Mouse (Mus musculus) midbrain, embryonic 10.5 days (tissue): Measurements from ENCODE around the gene Casp1. TPM values are rescaled to one million over a fixed set of nuclear protein-coding genes. Genes with fewer than 3 reads are reported as not detected.

Experiments used
- DNase-seq: peaks from one replicate; pipeline ENCODE4 v3.0.0-alpha.2; 2017; ENCODE audit warnings: low spot score
- H3K27ac ChIP-seq: fragments of 300-500 bp; sonication (generic); replicated peaks from 2 replicates; pipeline ENCODE4 v1.5.1; 2016; ENCODE audit warnings: mild to moderate bottlenecking
- H3K27me3 ChIP-seq: fragments of 300-500 bp; sonication (generic); 2 replicates; pipeline ENCODE4 v1.6.1; 2016; ENCODE audit warnings: low read depth, mild to moderate bottlenecking; ENCODE audit not compliant: poor library complexity, severe bottlenecking
- H3K36me3 ChIP-seq: fragments of 300-500 bp; sonication (generic); 2 replicates; pipeline ENCODE4 v1.6.1; 2016; ENCODE audit warnings: mild to moderate bottlenecking, moderate library complexity
- H3K4me1 ChIP-seq: fragments of 300-500 bp; sonication (generic); 2 replicates; pipeline ENCODE4 v1.6.1; 2016
- H3K4me3 ChIP-seq: fragments of 300-500 bp; sonication (generic); 2 replicates; pipeline ENCODE4 v1.5.1; 2016; ENCODE audit warnings: mild to moderate bottlenecking, moderate library complexity
- H3K9me3 ChIP-seq: fragments of 300-500 bp; sonication (generic); replicated peaks from 2 replicates; pipeline ENCODE4 v1.6.1; 2016; ENCODE audit warnings: mild to moderate bottlenecking
- WGBS: fragments of 180-500 bp; shearing (Covaris S2); methylation state at CpG from one replicate; pipeline ENCODE4 v1.1.7; 2016; 5-methylcytosine and 5-hydroxymethylcytosine counted together
- polyA plus RNA-seq: library from polyadenylated mRNA; unstranded; fragments of >200 nt; fragmentation: Nextera tagmentation; extraction: Ambion mirVana; gene quantifications from 2 replicates; pipeline ENCODE4 v1.2.1, GENCODE M21; 2016

The Casp1 gene
- polyA plus RNA-seq: 0.63 and 0.98 TPM in 2 replicates

DNA sequence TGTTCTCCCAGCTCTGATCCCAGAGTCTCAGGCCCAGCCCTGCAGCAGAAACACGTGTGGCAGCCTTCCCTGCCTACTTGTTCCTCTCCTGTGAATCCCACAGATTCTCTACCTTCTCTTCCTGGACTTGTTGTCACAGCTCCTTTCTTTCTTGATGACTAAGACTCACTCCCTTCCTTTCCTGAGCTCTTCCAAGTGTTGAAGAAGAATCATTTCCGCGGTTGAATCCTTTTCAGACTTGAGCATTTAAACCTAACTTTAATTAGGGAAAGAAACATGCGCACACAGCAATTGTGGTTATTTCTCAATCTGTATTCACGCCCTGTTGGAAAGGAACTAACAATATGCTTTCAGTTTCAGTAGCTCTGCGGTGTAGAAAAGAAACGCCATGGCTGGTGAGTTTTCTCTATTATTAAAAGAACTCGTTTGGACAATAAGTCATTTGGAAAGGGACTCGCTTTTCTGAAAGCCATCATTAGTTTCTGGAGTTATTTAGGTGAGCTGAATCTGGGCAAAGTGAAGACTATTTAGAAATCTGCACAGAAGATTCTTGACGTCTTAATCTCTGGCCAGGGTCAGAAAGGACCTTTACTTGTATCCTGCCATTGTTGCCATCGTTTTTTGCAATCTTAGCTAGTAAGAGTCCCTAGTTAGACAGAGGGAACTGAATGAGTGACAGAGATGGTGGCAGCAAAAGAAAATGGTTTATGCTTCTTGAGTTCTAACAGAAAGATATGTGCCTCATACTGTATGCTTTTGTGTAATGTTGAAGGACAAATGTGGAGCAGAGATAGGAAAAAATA is at the start of gene Casp1:
Gene Casp1, plus strand, starts transcription at position 189 of the 803 bp plus-strand sequence.
- Histone ChIP-seq H3K36me3 (no peaks in the 10 kb centered on the region), H3K9me3 (no peaks in the 10 kb centered on the region), H3K27me3 (no peaks in the 10 kb centered on the region), H3K4me1 (no peaks in the 10 kb centered on the region), H3K4me3 (no peak within 1 kb of the TSS), H3K27ac (no peak within 1 kb of the TSS)
- DNase-seq: no peak
- WGBS: 76% methylated on average over 11 of the region's 11 CpGs

DNA sequence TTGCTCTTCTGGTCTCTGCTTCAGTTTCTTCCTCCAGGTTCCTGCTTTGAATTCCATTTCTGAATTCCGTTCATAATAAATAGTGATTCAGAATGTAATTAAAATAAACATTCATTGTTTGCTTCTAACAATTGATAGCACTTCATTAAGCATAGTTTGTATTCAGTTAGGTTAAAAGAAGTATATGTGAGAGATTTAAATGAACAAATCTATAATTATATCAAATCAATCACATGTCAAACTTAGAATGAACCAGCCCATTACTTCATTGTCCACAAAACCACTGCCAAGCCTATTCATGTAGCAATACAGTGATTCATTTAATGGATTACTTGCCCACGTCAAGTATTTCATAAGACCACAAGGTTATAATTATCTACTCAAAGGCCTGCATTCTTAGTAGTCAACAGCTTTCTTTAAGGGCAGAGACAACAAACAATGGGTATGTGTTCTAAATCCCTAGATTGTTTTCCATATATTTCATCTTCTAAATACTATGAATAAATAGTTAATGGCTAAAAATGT is 34.3 kb upstream of the Casp1 start:
- no peak overlapping the region for H3K27ac ChIP-seq
- H3K36me3 ChIP-seq: no peaks in the 10 kb centered on the region
- no peak overlapping the region for H3K4me3 ChIP-seq
- no peaks in the 10 kb centered on the region for H3K9me3 ChIP-seq
- WGBS: 87% methylated on average over 2 of the region's 2 CpGs
- no peaks in the 10 kb centered on the region for H3K27me3 ChIP-seq
- H3K4me1 ChIP-seq: no peaks in the 10 kb centered on the region
- DNase-seq: no peak

DNA sequence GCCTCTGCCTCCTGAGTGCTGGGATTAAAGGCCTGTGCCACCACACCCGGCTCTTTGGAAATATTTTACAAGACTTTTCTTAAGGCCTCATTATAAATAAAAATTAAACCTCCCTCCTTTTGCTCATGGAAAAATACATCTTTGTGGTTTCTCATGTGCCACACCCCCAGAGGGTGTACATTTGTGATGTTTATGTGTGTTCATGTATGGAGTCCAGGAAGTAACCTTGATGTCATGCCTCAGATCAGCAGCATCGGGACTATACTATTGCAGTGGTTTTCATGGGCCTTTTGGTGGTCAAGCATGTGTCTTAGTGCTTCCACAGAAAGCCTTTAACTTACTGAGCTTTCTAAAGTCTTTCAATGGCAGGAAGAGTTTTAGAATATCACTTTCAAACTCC is 28.0 kb upstream of the Casp1 start:
- no peak for DNase-seq
- Histone ChIP-seq H3K4me1 (no peaks in the 10 kb centered on the region), H3K4me3 (no peak overlapping the region), H3K27me3 (no peaks in the 10 kb centered on the region), H3K36me3 (no peaks in the 10 kb centered on the region), H3K9me3 (no peaks in the 10 kb centered on the region), H3K27ac (no peak overlapping the region)
- WGBS: 90% methylated on average over 2 of the region's 2 CpGs

DNA sequence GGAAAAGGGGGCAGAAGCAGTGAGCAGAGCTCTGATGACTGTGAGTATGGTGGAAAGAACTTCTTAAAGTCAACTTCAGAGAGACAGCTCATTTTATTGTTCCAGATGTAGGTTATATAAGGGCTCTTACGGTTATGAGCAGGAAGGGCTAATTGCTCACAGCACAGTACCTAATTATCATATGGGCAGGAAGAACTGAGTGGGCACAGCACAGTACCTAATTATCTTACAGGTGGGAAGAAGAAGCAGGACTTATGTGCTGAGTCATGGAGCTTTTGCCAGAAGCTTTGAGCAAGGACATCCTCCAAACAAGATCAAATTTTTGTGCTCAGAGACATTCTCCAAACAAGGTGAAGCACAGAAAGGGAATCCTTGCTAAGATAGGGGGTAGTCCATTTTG is 27.4 kb upstream of the Casp1 start:
- DNase-seq: no peak
- Histone ChIP-seq H3K36me3 (no peaks in the 10 kb centered on the region), H3K27me3 (no peaks in the 10 kb centered on the region), H3K4me1 (no peaks in the 10 kb centered on the region), H3K4me3 (no peak overlapping the region), H3K27ac (no peak overlapping the region), H3K9me3 (no peaks in the 10 kb centered on the region)
- WGBS: 78% methylated on average over 1 of the region's 1 CpGs

DNA sequence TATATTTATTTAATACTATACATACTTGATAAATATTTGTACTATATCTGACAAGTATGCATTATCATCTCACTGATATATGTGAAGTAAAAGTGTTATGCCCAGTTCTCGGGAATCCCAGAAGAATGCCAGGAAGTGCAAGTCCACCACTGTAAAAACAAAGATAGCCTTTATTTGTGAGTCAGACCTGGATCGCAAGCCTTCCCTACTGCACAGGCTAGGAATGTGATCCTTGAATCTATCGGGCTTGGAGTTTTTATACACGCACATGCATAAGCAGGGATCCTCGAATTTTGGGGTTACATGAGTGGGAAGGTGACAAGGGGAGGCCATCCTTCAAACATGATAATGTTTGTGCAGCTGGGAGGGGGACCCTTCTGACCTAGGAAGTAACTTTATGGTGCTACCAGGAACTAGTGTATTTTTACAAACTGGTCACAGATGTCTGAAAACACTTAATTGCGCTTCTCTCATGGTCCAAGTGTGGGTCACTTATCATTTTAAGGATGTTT is 26.9 kb upstream of the Casp1 start:
- WGBS: 91% methylated on average over 6 of the region's 6 CpGs
- no peaks in the 10 kb centered on the region for H3K36me3 ChIP-seq
- H3K27ac ChIP-seq: no peak overlapping the region
- DNase-seq: no peak
- H3K9me3 ChIP-seq: no peaks in the 10 kb centered on the region
- no peaks in the 10 kb centered on the region for H3K27me3 ChIP-seq
- no peak overlapping the region for H3K4me3 ChIP-seq
- no peaks in the 10 kb centered on the region for H3K4me1 ChIP-seq

DNA sequence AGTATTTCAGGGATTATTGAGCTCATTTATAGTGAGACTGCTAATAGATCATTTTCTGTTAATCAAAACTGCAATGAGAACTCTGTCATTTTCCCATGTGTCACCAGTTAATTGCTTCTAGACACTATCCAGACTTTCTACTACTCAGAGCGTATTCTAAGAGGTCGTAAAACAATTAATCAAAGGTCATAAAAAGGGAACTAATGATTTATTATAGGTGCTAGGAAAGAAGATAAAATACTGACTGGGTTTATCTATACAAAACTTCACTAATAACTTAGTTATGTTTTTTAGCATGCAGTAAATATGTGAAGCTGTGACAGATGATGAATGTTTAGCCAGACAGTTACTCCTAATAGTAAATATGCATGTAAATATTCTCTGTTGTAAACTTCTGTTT is 12.2 kb upstream of the Casp1 start:
- H3K9me3 ChIP-seq: no peaks in the 10 kb centered on the region; the same call in 1 of the 2 replicates
- H3K4me3 ChIP-seq: no peak overlapping the region
- H3K4me1 ChIP-seq: no peaks in the 10 kb centered on the region
- H3K36me3 ChIP-seq: no peaks in the 10 kb centered on the region
- no peak overlapping the region for H3K27ac ChIP-seq
- no peaks in the 10 kb centered on the region for H3K27me3 ChIP-seq
- DNase-seq: no peak
- 93% methylated on average over 2 of the region's 2 CpGs for WGBS

DNA sequence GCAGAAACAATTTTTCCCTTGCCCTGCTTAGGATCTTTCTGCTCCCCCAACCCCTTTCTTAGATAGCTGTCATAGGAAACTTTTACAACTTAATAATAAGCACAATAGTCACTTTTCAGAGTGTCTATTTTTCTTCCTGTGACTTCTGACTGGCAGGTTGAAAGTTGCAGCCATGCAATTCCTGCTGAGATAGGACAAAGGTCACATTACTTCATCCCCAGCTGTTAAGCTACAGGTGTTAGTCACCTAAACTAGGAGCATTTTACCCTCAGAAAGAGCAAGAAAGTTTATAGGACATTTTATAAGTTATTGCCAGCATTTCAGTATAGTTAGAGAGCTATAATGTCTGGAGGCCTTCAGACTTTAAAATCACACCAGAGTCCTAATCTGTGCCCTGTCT is 11.7 kb upstream of the Casp1 start:
- H3K4me3 ChIP-seq: no peak overlapping the region
- no peak for DNase-seq
- H3K9me3 ChIP-seq: no peaks in the 10 kb centered on the region; the same call in 1 of the 2 replicates
- H3K27ac ChIP-seq: no peak overlapping the region
- H3K36me3 ChIP-seq: no peaks in the 10 kb centered on the region
- no peaks in the 10 kb centered on the region for H3K4me1 ChIP-seq
- H3K27me3 ChIP-seq: no peaks in the 10 kb centered on the region

DNA sequence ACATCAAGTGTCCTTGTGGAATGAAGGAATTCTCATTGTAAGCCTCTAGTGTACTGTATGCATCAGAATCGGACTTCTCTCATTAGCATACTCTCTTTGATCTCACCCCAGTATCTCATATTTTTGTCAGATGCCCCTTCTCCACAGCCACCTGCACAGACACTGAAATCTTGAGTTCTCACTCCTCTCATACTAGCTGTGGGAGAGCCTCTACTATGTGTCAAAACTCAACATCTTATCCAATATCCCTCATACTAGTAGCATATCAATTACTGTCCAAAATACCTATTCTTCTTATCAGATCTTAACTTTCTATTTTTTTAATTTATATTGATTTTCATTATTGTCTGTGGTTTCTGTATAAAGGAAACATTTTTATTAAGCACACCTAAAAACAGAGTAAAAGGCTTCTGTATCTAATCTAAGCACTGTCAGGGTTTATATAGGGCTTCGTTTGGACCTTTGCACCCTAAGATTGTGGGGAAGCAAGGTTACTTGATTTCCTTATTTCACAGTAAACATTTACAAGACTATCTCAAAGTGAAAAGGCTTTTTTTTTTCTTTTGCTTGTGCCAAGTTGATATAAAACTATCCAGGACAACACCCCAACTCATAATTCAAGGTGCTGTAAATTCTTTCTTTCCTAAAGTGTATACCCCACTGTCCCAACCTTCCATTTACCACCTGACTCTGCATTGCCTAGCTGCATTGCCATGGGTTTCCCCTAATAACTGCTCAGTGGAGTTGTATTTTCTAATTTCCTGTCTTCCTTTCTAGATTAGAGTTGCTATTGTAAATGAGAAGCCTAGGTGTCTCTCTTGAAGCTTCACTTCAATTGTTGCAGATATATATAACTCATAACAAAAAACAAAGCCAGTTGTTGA is 1.7 kb upstream of the Casp1 start:
- DNase-seq: no peak
- Histone ChIP-seq H3K4me3 (no peak overlapping the region), H3K4me1 (no peaks in the 10 kb centered on the region), H3K27me3 (no peaks in the 10 kb centered on the region), H3K27ac (no peak overlapping the region), H3K36me3 (no peaks in the 10 kb centered on the region), H3K9me3 (no peaks in the 10 kb centered on the region)
- 80% methylated on average over 2 of the region's 2 CpGs for WGBS

DNA sequence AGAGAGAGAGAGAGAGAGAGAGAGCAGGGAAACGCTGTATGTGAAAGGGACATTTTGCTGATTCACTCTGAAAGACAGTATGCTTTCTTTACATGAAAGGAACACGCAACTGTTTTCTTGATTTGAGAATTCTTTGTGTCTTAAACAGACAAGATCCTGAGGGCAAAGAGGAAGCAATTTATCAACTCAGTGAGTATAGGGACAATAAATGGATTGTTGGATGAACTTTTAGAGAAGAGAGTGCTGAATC is 740 bp downstream of the Casp1 start:
- 92% methylated on average over 2 of the region's 2 CpGs for WGBS
- DNase-seq: no peak
- Histone ChIP-seq H3K27me3 (no peaks in the 10 kb centered on the region), H3K27ac (no peak overlapping the region), H3K36me3 (no peaks in the 10 kb centered on the region), H3K4me3 (no peak overlapping the region), H3K9me3 (no peaks in the 10 kb centered on the region), H3K4me1 (no peaks in the 10 kb centered on the region)

DNA sequence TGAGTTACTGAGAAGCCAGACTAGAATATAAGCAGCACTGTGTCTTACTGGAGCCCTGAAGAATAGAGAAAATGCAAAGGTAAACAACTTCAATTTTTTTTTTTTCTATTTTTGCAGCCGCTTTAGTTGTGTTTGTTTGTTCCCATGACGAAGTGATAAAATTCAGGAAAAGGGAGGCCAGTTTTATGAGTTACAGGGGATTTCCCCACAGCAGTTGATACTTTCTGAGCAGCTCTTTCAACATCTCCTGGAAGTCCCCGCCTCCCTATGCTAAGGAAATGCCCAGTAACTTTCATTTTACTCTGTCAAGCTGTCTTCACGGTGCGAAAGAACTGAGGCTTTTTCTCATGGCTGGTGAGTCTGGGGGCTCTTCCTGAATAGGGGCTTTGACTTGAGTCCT is 10.2 kb downstream of the Casp1 start, which contains the start of gene Casp4:
Gene Casp4, plus strand, starts transcription at position 268 of the 400 bp plus-strand sequence.
- H3K36me3 ChIP-seq: no peaks in the 10 kb centered on the region
- WGBS: 83% methylated on average over 5 of the region's 5 CpGs
- H3K9me3 ChIP-seq: no peaks in the 10 kb centered on the region
- H3K27me3 ChIP-seq: no peaks in the 10 kb centered on the region
- H3K27ac ChIP-seq: no peak within 1 kb of the TSS
- H3K4me3 ChIP-seq: no peak within 1 kb of the TSS
- no peaks in the 10 kb centered on the region for H3K4me1 ChIP-seq
- DNase-seq: no peak

DNA sequence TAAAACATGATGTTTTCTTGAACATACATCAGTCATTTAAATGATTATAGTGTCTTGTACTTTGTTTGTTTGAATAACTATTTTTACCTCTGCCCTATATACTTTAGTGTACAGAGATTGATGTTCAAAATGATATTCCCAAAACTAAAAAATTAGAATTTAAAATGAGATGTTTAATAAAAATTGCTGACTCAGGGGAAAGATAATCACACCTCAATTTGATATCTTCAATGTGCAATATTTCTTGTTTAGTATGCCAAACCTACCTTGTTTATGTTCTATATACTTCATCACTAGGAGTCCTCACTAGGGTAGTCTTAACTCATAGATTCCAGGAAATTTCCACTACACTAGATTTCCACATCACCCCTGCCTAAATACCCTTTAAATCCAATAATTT is 11.8 kb downstream of the Casp1 start:
- no peaks in the 10 kb centered on the region for H3K36me3 ChIP-seq
- no peak overlapping the region for H3K4me3 ChIP-seq
- H3K27me3 ChIP-seq: no peaks in the 10 kb centered on the region
- H3K4me1 ChIP-seq: no peaks in the 10 kb centered on the region
- DNase-seq: no peak
- H3K27ac ChIP-seq: no peak overlapping the region
- no peaks in the 10 kb centered on the region for H3K9me3 ChIP-seq

DNA sequence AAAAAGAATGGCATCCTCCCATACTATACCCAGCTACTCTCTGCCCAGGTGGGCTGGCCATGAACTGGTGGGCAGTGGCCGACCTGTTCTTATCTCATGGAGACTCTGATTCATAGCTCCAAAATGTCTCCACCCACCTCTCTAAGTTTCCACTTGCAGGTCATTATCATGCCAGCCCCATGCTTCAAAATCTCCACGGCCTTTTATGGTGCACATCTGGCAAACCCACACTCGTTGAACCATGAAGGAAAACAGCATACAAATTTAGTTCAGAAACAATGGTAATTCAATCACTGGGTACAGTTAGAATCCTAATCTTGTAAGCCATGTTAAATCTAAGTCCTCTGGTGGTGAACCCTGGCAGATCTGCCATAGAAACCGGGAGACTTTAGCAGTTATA is 13.1 kb downstream of the Casp1 start:
- no peak overlapping the region for H3K27ac ChIP-seq
- no peaks in the 10 kb centered on the region for H3K27me3 ChIP-seq
- H3K4me1 ChIP-seq: no peaks in the 10 kb centered on the region
- H3K36me3 ChIP-seq: no peaks in the 10 kb centered on the region
- no peaks in the 10 kb centered on the region for H3K9me3 ChIP-seq
- no peak overlapping the region for H3K4me3 ChIP-seq
- 84% methylated on average over 4 of the region's 4 CpGs for WGBS
- no peak for DNase-seq

DNA sequence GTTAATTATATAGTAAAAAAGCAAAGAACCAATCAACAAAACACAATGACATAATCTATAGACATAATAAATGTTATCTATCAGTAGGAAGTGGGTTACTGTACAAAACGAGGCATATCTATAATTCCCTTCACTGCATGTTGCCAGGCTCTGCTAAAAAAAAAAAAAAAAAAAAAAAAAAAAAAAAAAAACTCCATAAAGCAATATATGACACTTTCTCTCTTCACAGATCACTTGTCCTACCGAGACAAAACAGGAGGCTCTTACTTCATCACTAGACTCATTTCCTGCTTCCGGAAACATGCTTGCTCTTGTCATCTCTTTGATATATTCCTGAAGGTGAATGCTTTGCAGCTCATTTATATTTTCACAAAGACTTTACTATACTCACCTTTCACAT is 29.9 kb downstream of the Casp1 start:
- no peak overlapping the region for H3K27ac ChIP-seq
- H3K4me3 ChIP-seq: no peak overlapping the region
- no peaks in the 10 kb centered on the region for H3K36me3 ChIP-seq
- no peak for DNase-seq
- H3K4me1 ChIP-seq: no peaks in the 10 kb centered on the region
- H3K27me3 ChIP-seq: no peaks in the 10 kb centered on the region
- WGBS: 83% methylated on average over 3 of the region's 3 CpGs
- H3K9me3 ChIP-seq: no peaks in the 10 kb centered on the region
